Mouse (Mus musculus) stomach, postnatal 0 days (tissue): ENCODE measurements around the gene Scamp2.

Source experiments
- CTCF ChIP-seq: IDR thresholded peaks from 2 replicates; pipeline ENCODE4 v1.5.1; 2016; ENCODE audit warnings: antibody characterized with exemption, low read depth, mild to moderate bottlenecking, moderate library complexity
- EP300 ChIP-seq: optimal IDR thresholded peaks from 2 replicates; pipeline ENCODE3; 2016; ENCODE audit warnings: antibody characterized with exemption

DNA sequence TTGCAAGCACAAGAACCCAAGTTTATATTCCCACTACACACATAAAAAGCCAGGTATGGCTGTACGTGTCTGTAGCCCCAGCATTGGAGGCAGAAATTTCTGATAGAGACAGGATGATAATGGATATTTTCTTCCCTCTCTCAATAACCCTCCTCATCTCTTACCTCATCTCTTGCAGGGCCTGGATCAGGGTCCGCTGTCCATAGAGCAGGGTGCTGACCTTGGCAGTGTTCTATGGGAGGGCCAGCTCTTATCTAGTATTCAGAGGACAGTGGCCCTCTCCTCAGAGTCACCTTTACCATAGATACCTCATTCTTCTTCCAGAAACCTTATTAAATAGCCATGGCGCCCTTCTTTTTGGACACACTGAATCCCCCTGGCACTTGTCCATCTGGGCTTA, 49.1 kb downstream of the Scamp2 start:
- TF ChIP-seq CTCF (no peak), EP300 (no peak)
